Mouse (Mus musculus) olfactory bulb, adult 2 months (tissue): Measurements from ENCODE around the gene Tsc22d1. TPM values are rescaled to one million over a fixed set of nuclear protein-coding genes. Genes with fewer than 3 reads are reported as not detected.

Experiments used
- H3K27ac ChIP-seq: fragments of 200-500 bp; 2 replicates; pipeline ENCODE4 v1.5.1; 2012; ENCODE audit warnings: low read depth, low read length; ENCODE audit not compliant: insufficient read depth
- H3K4me1 ChIP-seq: fragments of 200-500 bp; 2 replicates; pipeline ENCODE4 v1.6.1; 2012; ENCODE audit warnings: low read length; ENCODE audit not compliant: control insufficient read depth, insufficient read depth
- H3K4me3 ChIP-seq: fragments of 200-500 bp; 2 replicates; pipeline ENCODE4 v1.5.1; 2012; ENCODE audit warnings: mild to moderate bottlenecking, low read depth, low read length, moderate library complexity; ENCODE audit not compliant: insufficient read depth
- CTCF ChIP-seq: fragments of 200-500 bp; IDR thresholded peaks from 2 replicates; pipeline ENCODE4 v1.5.1; 2012; ENCODE audit warnings: low read depth, mild to moderate bottlenecking, low read length, moderate library complexity; ENCODE audit not compliant: insufficient read depth
- POLR2A ChIP-seq: fragments of 200-500 bp; IDR thresholded peaks from 2 replicates; pipeline ENCODE4 v1.6.1; 2012; ENCODE audit warnings: mild to moderate bottlenecking, low read depth, low read length, moderate library complexity; ENCODE audit not compliant: insufficient read depth
- WGBS: fragments of 180-500 bp; shearing (Covaris S2); methylation state at CpG from one replicate; pipeline ENCODE4 v1.1.7; 2018; 5-methylcytosine and 5-hydroxymethylcytosine counted together
- polyA plus RNA-seq: library from polyadenylated mRNA; stranded (reverse); fragments of >200 nt; gene quantifications from 2 replicates; pipeline ENCODE4 v1.2.4, GENCODE M21; 2012; ENCODE audit warnings: low replicate concordance; ENCODE audit not compliant: missing spikeins, insufficient read depth, insufficient read length

Gene Tsc22d1
- polyA plus RNA-seq, 1 experiment = 635 TPM

GRCm38 (mm10) chr14:76555263-76556030 lies 140.7 kb downstream of the Tsc22d1 start:
- peaks cover 8% of the 10 kb centered on the region for H3K4me1 ChIP-seq
- H3K27ac ChIP-seq = peak overlapping the region; percentile 89
- WGBS = 25% methylated on average over 18 of the region's 18 CpGs
- peak overlapping the region; percentile 91 for H3K4me3 ChIP-seq
- TF ChIP-seq POLR2A (no peak), CTCF (no peak)

GRCm38 (mm10) chr14:76556031-76556851 lies 141.5 kb downstream of the Tsc22d1 start:
- no peak for TF ChIP-seq POLR2A
- peak overlapping the region; percentile 91 for H3K4me3 ChIP-seq
- under 1% methylated on average over 65 of the region's 67 CpGs for WGBS
- H3K27ac ChIP-seq = peak overlapping the region; percentile 93
- peaks cover 8% of the 10 kb centered on the region for H3K4me1 ChIP-seq

- peak within 1 kb of the TSS; percentile 91 for H3K4me3 ChIP-seq
- TF ChIP-seq CTCF (no peak), POLR2A (no peak)
- peak within 1 kb of the TSS; percentile 93 for H3K27ac ChIP-seq
- peaks cover 8% of the 10 kb centered on the region for H3K4me1 ChIP-seq
- WGBS = 9% methylated on average over 17 of the region's 17 CpGs
Measured at GRCm38 (mm10) chr14:76556852-76557208, 142.1 kb downstream of the Tsc22d1 start, which contains the start of gene Serp2. Gene Serp2, minus strand, starts transcription at chr14:76556889.

Other genes with a start within 250 kb of the Tsc22d1 start
- gene Serp2, start 141.9 kb downstream of the Tsc22d1 start, polyA plus RNA-seq = not detected in 2 replicates